Mouse (Mus musculus) megakaryocyte, embryonic 14.5 days (primary cell): ENCODE data around the gene P2rx5.

Experiments used
- FLI1 ChIP-seq: IDR thresholded peaks from 2 replicates; pipeline ENCODE4 v1.6.1; 2012; ENCODE audit warnings: low read length, inconsistent platforms, mixed read lengths
- GATA1 ChIP-seq: IDR thresholded peaks from 3 replicates; pipeline ENCODE4 v1.6.1; 2012; ENCODE audit warnings: mixed read lengths, low read length, inconsistent platforms, borderline replicate concordance

DNA sequence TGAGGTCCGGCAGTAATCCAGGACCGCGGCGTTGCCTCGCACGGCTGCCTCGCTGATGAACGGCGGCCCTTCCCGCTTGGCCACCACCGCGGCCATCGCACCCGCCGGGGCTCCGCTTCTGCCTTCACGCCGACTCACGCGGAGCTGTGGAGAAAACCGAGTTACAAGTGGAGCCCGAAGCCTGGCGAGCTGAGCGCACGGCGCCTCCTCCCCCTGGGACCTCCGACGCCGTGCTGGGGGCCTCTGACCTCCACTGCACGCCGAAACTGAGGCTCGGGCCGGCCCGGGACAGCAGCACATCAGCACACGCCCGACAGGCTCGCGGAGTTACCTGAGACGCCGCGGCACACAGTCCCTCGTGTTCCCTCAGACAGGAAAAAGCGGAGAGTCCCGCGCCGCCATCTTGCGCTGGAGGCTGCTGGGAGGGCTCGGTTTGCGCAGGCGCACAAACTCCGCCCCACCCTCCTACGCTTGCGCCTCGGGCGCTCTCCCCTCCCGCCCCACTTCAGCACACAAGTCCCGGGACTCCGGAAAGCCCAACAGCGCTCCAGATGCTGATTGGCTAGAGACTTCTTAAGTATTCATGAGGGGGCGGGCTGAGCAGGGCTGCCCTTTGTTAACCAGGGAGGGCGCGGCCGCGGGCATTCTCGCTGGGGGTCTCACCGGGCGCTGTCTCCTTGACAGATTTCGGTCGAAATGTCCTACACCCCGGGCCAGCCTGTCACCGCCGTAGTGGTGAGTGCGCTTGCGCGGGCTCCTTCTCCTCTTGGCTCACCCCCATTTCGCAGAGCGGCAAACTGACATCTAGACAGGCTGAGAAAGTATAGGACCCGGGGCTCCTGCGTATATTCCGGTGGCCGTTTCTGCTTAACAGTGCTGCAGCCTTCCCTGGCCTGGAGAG lies 16.6 kb downstream of the P2rx5 start, which contains the start of the genes Emc6 and Tax1bp3:
- TF ChIP-seq GATA1: no peak
- TF ChIP-seq FLI1: no peak
